Mouse (Mus musculus): Measurements from ENCODE around the gene Ostf1.

The Ostf1 gene

DNA sequence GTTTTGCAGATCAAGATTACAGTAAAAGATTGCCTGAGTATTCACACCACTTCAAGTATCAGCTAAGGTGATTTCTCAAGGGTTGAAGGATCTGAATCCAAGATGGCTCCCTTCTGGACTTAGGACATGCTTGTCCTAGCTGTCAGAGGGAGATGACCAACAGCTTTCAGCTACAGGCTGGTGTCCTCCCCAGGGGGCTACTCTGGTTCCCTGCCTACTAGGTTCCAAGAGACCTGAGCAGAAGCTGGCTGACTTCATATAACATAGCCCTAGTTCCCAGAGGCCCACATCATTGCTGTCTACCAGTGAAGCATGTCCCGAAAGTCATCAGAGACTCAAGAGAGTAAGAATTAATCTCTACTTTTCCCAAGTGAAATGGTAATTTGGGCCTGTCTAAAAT, 62.1 kb downstream of the Ostf1 start:
- no peak for DNase-seq (ENCODE audit: low spot score in 2 of 2)

DNA sequence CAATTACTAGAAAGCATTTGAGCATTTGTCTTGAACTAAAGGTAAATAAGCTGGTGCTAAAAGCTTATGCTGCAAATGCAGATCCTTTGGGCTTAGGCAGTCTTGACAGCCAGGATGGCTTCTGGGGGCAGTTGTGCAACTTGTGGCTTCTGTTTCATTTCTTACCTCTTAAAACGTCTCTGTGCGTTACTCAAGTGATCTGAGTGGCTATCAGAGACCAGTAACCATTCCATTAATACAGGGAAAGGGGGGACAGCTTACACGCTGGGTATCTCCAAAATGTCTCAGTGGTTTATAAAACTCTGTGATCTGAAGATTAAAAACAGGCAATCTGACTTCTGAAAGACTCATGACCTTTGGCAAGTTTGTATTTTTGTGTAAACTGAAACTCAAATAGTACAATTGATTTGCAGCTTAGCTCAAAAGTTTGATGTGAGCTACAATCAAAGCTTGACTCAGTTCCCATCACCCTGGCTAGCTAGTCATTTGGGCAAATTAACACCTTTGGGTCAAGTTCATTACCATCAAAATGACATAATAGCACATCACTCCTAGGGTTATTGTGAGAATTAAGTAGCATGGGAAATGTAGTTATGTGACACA, 62.7 kb downstream of the Ostf1 start:
- no peak for DNase-seq (ENCODE audit: low spot score in 2 of 2)

DNA sequence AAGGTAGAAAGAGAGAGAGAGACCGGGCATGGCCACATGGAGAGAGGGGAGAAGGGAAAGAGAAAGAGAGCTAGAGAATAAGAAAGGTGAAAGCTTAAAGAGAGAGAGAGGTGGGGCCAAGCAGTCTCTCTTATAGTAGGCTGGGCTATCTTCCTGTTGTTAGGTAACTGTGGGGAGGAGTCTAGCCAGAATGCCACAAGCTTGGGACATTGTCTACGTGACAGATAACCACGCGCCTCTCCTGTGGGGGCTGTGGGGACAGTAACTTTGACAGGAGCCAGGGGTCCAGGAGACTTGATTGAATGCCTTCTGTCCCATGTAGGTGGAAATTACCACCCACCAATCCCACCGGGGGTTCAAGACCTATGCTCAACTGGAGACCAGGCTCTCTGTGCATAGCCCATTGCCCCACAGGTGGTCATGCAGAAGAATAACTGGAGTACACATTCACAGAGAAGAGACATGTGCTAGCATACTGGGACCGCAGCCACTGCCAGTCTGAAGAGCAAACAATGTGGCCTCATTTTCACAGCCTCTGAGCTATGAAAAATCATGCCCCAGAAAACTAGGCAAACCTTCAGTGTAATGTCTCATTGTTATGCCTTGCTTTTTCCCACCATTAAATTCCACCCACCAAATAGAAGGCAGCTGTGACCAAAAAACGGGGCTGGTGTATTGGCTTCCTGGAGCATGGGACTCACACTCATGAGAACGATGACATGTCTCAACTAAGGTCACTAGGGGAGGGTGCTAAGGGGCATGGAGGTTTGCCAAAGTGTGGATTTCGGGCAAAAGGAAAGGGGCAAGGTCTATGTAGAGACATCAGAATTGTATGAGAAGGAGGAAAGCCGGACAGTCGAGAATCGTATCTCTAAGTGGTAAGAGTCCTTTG, 63.4 kb downstream of the Ostf1 start:
- DNase-seq (ENCODE audit: low spot score in 2 of 2): no peak

DNA sequence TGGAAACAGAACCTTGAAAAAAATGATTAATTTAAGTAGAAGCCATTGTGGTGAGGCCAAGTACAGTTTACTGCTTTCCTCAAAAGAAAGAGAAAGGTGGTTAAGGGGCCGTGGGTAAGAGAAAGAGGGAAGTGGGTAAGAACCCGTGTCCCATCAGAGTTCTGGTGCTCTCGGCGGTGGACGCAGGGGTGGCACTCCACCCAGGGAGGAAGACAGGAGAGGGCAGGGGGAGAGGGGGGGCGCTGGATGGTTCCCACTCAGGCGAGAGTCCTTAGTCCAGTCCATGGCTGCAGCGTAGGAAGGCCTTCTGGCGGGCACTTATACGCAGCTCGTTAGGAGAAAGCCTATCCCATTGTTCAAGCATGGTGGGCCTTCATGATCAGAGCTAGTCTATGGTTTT, 64.1 kb downstream of the Ostf1 start:
- no peak for DNase-seq (ENCODE audit: low spot score in 2 of 2)

DNA sequence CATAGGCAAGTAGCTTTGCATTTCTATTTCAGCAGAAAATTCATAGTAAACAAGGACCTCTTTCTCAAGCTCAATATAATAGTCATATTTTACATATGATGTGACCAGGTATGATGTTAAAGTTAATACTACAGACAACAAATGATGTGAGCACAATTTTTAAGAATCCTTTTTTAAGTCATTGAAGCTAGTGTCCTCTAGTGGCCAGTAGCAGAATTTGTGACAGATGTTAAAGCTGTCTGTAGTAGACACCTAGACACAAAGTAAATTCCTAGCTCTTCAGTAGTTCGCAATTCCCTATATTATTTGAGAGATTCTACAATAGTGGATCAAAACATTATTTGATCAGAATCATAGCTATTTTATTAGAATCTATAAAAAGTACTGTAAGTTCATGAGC, 73.9 kb downstream of the Ostf1 start:
- DNase-seq (ENCODE audit: low spot score in 2 of 2): no peak

DNA sequence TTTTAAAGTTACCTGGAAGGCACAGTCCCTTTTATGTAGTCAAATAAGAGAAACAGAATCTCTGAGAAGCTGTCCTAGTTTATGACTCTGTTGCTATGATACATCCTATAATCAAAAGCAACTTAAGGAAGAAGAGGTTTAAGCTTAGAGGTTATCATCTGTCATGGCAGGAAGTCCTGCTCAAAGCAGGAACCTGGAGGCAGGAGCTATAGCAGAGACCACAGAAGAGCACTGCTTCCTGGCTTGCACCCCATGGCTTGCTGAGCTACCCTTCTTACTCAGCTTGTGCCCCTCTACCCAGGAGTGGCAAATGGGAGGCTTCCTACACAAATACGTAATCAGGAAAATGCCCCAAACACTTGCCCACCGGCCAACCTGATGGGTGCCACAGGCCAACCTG, 76.0 kb downstream of the Ostf1 start:
- DNase-seq (ENCODE audit: low spot score in 2 of 2): no peak

DNA sequence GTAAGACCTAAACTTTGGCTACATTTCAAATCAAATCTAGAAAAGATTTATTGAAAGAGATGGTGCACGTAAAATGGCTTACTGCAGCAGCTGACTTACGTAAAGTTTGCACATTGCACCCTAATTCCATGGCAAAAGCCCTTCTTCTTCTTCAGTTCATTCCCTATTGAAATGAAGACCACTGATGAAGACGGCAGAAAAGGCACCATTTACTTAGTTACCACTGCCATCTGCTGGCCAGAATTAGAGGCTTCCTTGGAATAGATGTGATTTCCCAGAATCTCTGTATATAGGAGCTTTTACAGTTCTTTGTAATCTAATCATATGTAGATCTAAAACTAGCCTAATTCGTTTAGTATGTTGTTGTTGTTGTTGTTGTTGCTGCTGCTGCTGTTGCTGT, 83.0 kb downstream of the Ostf1 start:
- peak; percentile 87 to 89 for DNase-seq (ENCODE audit: low spot score in 2 of 2)

Measured in right cerebral cortex, adult 2 months (tissue).